Mouse (Mus musculus): Measurements from ENCODE around the gene Vmn1r199. TPM values are rescaled to one million over a fixed set of nuclear protein-coding genes. Genes with fewer than 3 reads are reported as not detected.
"Not testable (repeated sequence)": the region's sequence is repeated elsewhere in the genome, so short reads cannot be mapped to it uniquely, and the experiment has no call there.

Vmn1r199 gene
- total RNA-seq (2017) = not detected in 2 replicates

- no peak for ATAC-seq (replicated peaks; ENCODE audit: low read depth, poor library complexity, severe bottlenecking)
Observed at GRCm38 (mm10) chr13:22379518-22379917, at the start of gene Vmn1r199. Gene Vmn1r199 (plus strand): TSS chr13:22379818.

GRCm38 (mm10) chr13:22333269-22333668 is 46.3 kb upstream of the Vmn1r199 start:
- no peak for ATAC-seq (replicated peaks; ENCODE audit: low read depth, poor library complexity, severe bottlenecking)

GRCm38 (mm10) chr13:22335565-22335964 is 44.1 kb upstream of the Vmn1r199 start:
- no peak for ATAC-seq (replicated peaks; ENCODE audit: low read depth, poor library complexity, severe bottlenecking)

GRCm38 (mm10) chr13:22350064-22350463 is 29.6 kb upstream of the Vmn1r199 start, which contains the start of gene Vmn1r198:
Gene Vmn1r198 (plus strand): TSS chr13:22350364.
- ATAC-seq (replicated peaks; ENCODE audit: low read depth, poor library complexity, severe bottlenecking) = no peak

GRCm38 (mm10) chr13:22350813-22351212 is 28.8 kb upstream of the Vmn1r199 start:
- ATAC-seq (replicated peaks; ENCODE audit: low read depth, poor library complexity, severe bottlenecking) = no peak

- not testable (repeated sequence) for ATAC-seq (replicated peaks; ENCODE audit: low read depth, poor library complexity, severe bottlenecking)
Observed at GRCm38 (mm10) chr13:22381128-22381527, 1.5 kb downstream of the Vmn1r199 start.

GRCm38 (mm10) chr13:22383401-22383800 is 3.8 kb downstream of the Vmn1r199 start:
- no peak for ATAC-seq (replicated peaks; ENCODE audit: low read depth, poor library complexity, severe bottlenecking)

GRCm38 (mm10) chr13:22387050-22387449 is 7.4 kb downstream of the Vmn1r199 start:
- ATAC-seq (replicated peaks; ENCODE audit: low read depth, poor library complexity, severe bottlenecking) = no peak

GRCm38 (mm10) chr13:22390073-22390472 is 10.5 kb downstream of the Vmn1r199 start, which contains the start of gene Vmn1r200:
Gene Vmn1r200 (plus strand): TSS chr13:22390373.
- no peak for ATAC-seq (replicated peaks; ENCODE audit: low read depth, poor library complexity, severe bottlenecking)

GRCm38 (mm10) chr13:22402978-22403377 is 23.4 kb downstream of the Vmn1r199 start:
- no peak for ATAC-seq (replicated peaks; ENCODE audit: low read depth, poor library complexity, severe bottlenecking)

Other genes with a start within 250 kb of the Vmn1r199 start
- gene Vmn1r191, start 195.8 kb upstream of the Vmn1r199 start, total RNA-seq (2017) = not detected in 2 replicates
- gene Vmn1r192, start 188.7 kb upstream of the Vmn1r199 start, total RNA-seq (2017) = not detected in 2 replicates
- gene Vmn1r193, start 156.7 kb upstream of the Vmn1r199 start, total RNA-seq (2017) = not detected in 2 replicates
- not detected in 2 replicates for gene Vmn1r194, start 135.6 kb upstream of the Vmn1r199 start, total RNA-seq (2017)
- not detected in 2 replicates for gene Vmn1r195, start 109.3 kb upstream of the Vmn1r199 start, total RNA-seq (2017)
- not detected in 2 replicates for gene Vmn1r196, start 89.9 kb upstream of the Vmn1r199 start, total RNA-seq (2017)
- not detected in 2 replicates for gene Vmn1r197, start 55.2 kb upstream of the Vmn1r199 start, total RNA-seq (2017)
- gene Vmn1r198, start 29.5 kb upstream of the Vmn1r199 start, total RNA-seq (2017) = not detected in 2 replicates
- not detected in 2 replicates for gene Vmn1r200, start 10.6 kb downstream of the Vmn1r199 start, total RNA-seq (2017)
- gene Vmn1r201, start 92.1 kb downstream of the Vmn1r199 start, total RNA-seq (2017) = not detected in 2 replicates
- gene Vmn1r202, start 125.6 kb downstream of the Vmn1r199 start, total RNA-seq (2017) = not detected in 2 replicates
- gene Vmn1r203, start 138.3 kb downstream of the Vmn1r199 start, total RNA-seq (2017) = 0.10 and 0.14 TPM in 2 replicates
- gene Vmn1r204, start 173.4 kb downstream of the Vmn1r199 start, total RNA-seq (2017) = not detected in 2 replicates
- not detected in 2 replicates for gene Vmn1r205, start 213.2 kb downstream of the Vmn1r199 start, total RNA-seq (2017)
- not detected in 2 replicates for gene Vmn1r206, start 244.4 kb downstream of the Vmn1r199 start, total RNA-seq (2017)